ENCODE assay signal across 11 mouse cellular contexts in genomic region chr9:104594550-104594949, GRCm38 (mm10). TPM values are rescaled to one million over a fixed set of nuclear protein-coding genes. Genes with fewer than 3 reads are reported as not detected.
A peak's percentile ranks its signal among the peaks of the same experiment; 100 is the strongest.
DNase-seq lines count a peak whose midpoint lies in the region; ATAC-seq and TF ChIP-seq lines count a peak whose summit lies in the region.
"Had no signal": no experiment of that assay in that cellular context is flagged by ENCODE, and none has a peak within 500 bp of the region (broad histone marks: within the 10 kb centered on the region; RNA-seq: fewer than 3 reads in every experiment).

No protein-coding gene starts in this region.

- no peaks in the 10 kb centered on the region for H3K27me3 ChIP-seq in forebrain, embryonic 13.5 days
- H3K27me3 ChIP-seq in forebrain, embryonic 16.5 days (replicated peaks; ENCODE audit: control insufficient read depth, insufficient read depth, low read length): no peaks in the 10 kb centered on the region
- no peaks in the 10 kb centered on the region for H3K27me3 ChIP-seq in lung, postnatal 0 days (replicated peaks; ENCODE audit: insufficient read depth, low read length)

- H3K9ac ChIP-seq in forebrain, embryonic 13.5 days: no peak overlapping the region
- H3K9ac ChIP-seq in forebrain, embryonic 16.5 days (replicated peaks; ENCODE audit: low read depth, low read length): no peak overlapping the region
- H3K9ac ChIP-seq in lung, postnatal 0 days (replicated peaks; ENCODE audit: low read depth): no peak overlapping the region

- intact Hi-C loops in gastrocnemius, postnatal 36 days (cut with DNase I): no loop called here

- peak; percentile 14 for DNase-seq in lung, postnatal 14 days
- no peak for DNase-seq in lung, postnatal 0 days (ENCODE audit: low spot score)
- DNase-seq in cerebellum, postnatal 36 days: peak; percentile 35 to 47
- DNase-seq in mesoderm, embryonic 11.5 days (ENCODE audit: low read depth, low spot score): peak; percentile 56
- DNase-seq in gastrocnemius, postnatal 36 days: no peak
- DNase-seq: thymus, adult 18-20 months had no signal

- whole genome bisulfite sequencing in forebrain, embryonic 13.5 days: 40% methylated on average over 5 of the region's 5 CpGs
- WGBS in forebrain, embryonic 16.5 days: 29% methylated on average over 5 of the region's 5 CpGs
- 27% methylated on average over 5 of the region's 5 CpGs for WGBS in lung, postnatal 0 days

- peak; percentile 33; the same call in 1 of the 2 replicates for ATAC-seq in forebrain, embryonic 13.5 days
- ATAC-seq in forebrain, embryonic 16.5 days: no peak
- no peak for ATAC-seq in lung, postnatal 0 days
- no peak for ATAC-seq in frontal cortex, adult (ENCODE audit: low TSS enrichment)

- 0 out of 2 replicates have a peak, but pooled peaks cover 3% of the 10 kb centered on the region for H3K9me3 ChIP-seq in forebrain, embryonic 13.5 days (replicated peaks)
- no peaks in the 10 kb centered on the region for H3K9me3 ChIP-seq in forebrain, embryonic 16.5 days (ENCODE audit: control insufficient read depth, low read length)
- H3K9me3 ChIP-seq in lung, postnatal 0 days (ENCODE audit: low read length): no peaks in the 10 kb centered on the region

- TF ChIP-seq EP300 in lung, postnatal 0 days (IDR thresholded peaks at IDR 0.05): no peak

- H3K27ac ChIP-seq in forebrain, embryonic 13.5 days: no peak overlapping the region
- no peak overlapping the region for H3K27ac ChIP-seq in forebrain, embryonic 16.5 days (ENCODE audit: low read length)
- no peak overlapping the region for H3K27ac ChIP-seq in lung, postnatal 0 days (ENCODE audit: low read length)

- H3K4me2 ChIP-seq in forebrain, embryonic 13.5 days: no peak overlapping the region
- no peak overlapping the region for H3K4me2 ChIP-seq in forebrain, embryonic 16.5 days (ENCODE audit: low read length)
- no peak overlapping the region for H3K4me2 ChIP-seq in lung, postnatal 0 days (replicated peaks; ENCODE audit: low read depth, low read length)

- H3K4me3 ChIP-seq in forebrain, embryonic 13.5 days: no peak overlapping the region
- no peak overlapping the region for H3K4me3 ChIP-seq in forebrain, embryonic 16.5 days (replicated peaks; ENCODE audit: low read length)
- no peak overlapping the region for H3K4me3 ChIP-seq in lung, postnatal 0 days (ENCODE audit: low read depth, low read length)

- no peaks in the 10 kb centered on the region for H3K36me3 ChIP-seq in forebrain, embryonic 13.5 days (ENCODE audit: poor library complexity, severe bottlenecking)
- H3K36me3 ChIP-seq in forebrain, embryonic 16.5 days (ENCODE audit: control insufficient read depth, insufficient read depth): no peaks in the 10 kb centered on the region
- no peaks in the 10 kb centered on the region for H3K36me3 ChIP-seq in lung, postnatal 0 days (ENCODE audit: insufficient read depth, low read length)

- no peak for TF ChIP-seq CTCF in lung, postnatal 0 days (IDR thresholded peaks at IDR 0.05)

- peaks cover 11% of the 10 kb centered on the region for H3K4me1 ChIP-seq in forebrain, embryonic 13.5 days
- peaks cover 4% of the 10 kb centered on the region; the same call in 1 of the 2 replicates for H3K4me1 ChIP-seq in forebrain, embryonic 16.5 days (replicated peaks; ENCODE audit: control insufficient read depth, insufficient read depth, low read length)
- no peaks in the 10 kb centered on the region for H3K4me1 ChIP-seq in lung, postnatal 0 days (ENCODE audit: insufficient read depth, low read depth, low read length)

RNA-seq across cellular contexts. Expression of gene Cpne4, which starts 47.5 kb away (rescaled TPM):
- 6.1 and 6.4 TPM in 2 replicates for polyA plus RNA-seq in forebrain, embryonic 13.5 days (2015; fragmentation: Nextera tagmentation; extraction: Ambion mirVana)
- polyA plus RNA-seq in forebrain, embryonic 16.5 days (2015; fragmentation: Nextera tagmentation; extraction: Ambion mirVana): 20.7 and 21.7 TPM in 2 replicates
- 0.16 and 0.18 TPM in 2 replicates for polyA plus RNA-seq in lung, postnatal 0 days (2015; fragmentation: Nextera tagmentation; extraction: Ambion mirVana)
- total RNA-seq in gastrocnemius, postnatal 36 days (2021): not detected
- total RNA-seq: common myeloid progenitor, adult 5-6 weeks had no signal
- polyA plus RNA-seq: liver, embryonic 16.5 days had no signal

Comparison
In these comparisons a context has a peak if more than half of its experiments do, and no peak if none do; other contexts are left out.
1. DNase-seq: peak in lung, postnatal 14 days (single experiment), cerebellum, postnatal 36 days (2 of 2) and mesoderm, embryonic 11.5 days (single experiment); none in lung, postnatal 0 days (single experiment) and gastrocnemius, postnatal 36 days (0 of 2).